Mouse (Mus musculus): ENCODE data around the gene Wdr6. TPM values are rescaled to one million over a fixed set of nuclear protein-coding genes. Genes with fewer than 3 reads are reported as not detected.

Gene Wdr6
- total and polyA plus RNA-seq, 2 experiments from 2014 or later: 283 to 511 TPM

- Histone ChIP-seq H3K4me1 (ENCODE audit: insufficient read depth) (peaks cover 6% of the 10 kb centered on the region), H3K4me2 (ENCODE audit: low read depth) (no peak overlapping the region), H3K9ac (no peak overlapping the region), H3K36me3 (ENCODE audit: insufficient read depth) (peaks cover 66% of the 10 kb centered on the region), H3K4me3 (ENCODE audit: low read depth, low read length) (no peak overlapping the region), H3K27ac (ENCODE audit: low read depth, low read length) (no peak overlapping the region), H3K27me3 (ENCODE audit: insufficient read depth, low read length) (no peaks in the 10 kb centered on the region), H3K9me3 (ENCODE audit: low read length) (no peaks in the 10 kb centered on the region)
- no peak for DNase-seq
- ATAC-seq: no peak
- no peak for TF ChIP-seq CTCF (IDR thresholded peaks at IDR 0.05; ENCODE audit: low read depth)
- 91% methylated on average over 4 of the region's 4 CpGs for WGBS
Measured at GRCm38 (mm10) chr9:108559169-108559568, 19.4 kb downstream of the Wdr6 start.

GRCm38 (mm10) chr9:108546875-108547274 is 31.7 kb downstream of the Wdr6 start:
- H3K4me3 ChIP-seq (ENCODE audit: low read depth, low read length): no peak overlapping the region
- TF ChIP-seq CTCF (IDR thresholded peaks at IDR 0.05; ENCODE audit: low read depth): no peak
- no peaks in the 10 kb centered on the region for H3K9me3 ChIP-seq (ENCODE audit: low read length)
- no peak overlapping the region for H3K27ac ChIP-seq (ENCODE audit: low read depth, low read length)
- H3K4me2 ChIP-seq (ENCODE audit: low read depth): no peak overlapping the region
- DNase-seq (no peak), ATAC-seq (no peak)
- no peaks in the 10 kb centered on the region for H3K4me1 ChIP-seq (ENCODE audit: insufficient read depth)
- H3K9ac ChIP-seq: no peak overlapping the region
- H3K27me3 ChIP-seq (ENCODE audit: insufficient read depth, low read length): no peaks in the 10 kb centered on the region
- 95% methylated on average over 1 of the region's 1 CpGs for WGBS
- H3K36me3 ChIP-seq (ENCODE audit: insufficient read depth): peaks cover 64% of the 10 kb centered on the region

GRCm38 (mm10) chr9:108545986-108546385 is 32.6 kb downstream of the Wdr6 start:
- Histone ChIP-seq H3K9ac (no peak overlapping the region), H3K36me3 (ENCODE audit: insufficient read depth) (peaks cover 69% of the 10 kb centered on the region), H3K4me2 (ENCODE audit: low read depth) (no peak overlapping the region), H3K27me3 (ENCODE audit: insufficient read depth, low read length) (no peaks in the 10 kb centered on the region), H3K27ac (ENCODE audit: low read depth, low read length) (no peak overlapping the region), H3K9me3 (ENCODE audit: low read length) (no peaks in the 10 kb centered on the region), H3K4me3 (ENCODE audit: low read depth, low read length) (no peak overlapping the region), H3K4me1 (ENCODE audit: insufficient read depth) (no peaks in the 10 kb centered on the region)
- WGBS: 91% methylated on average over 3 of the region's 3 CpGs
- no peak for TF ChIP-seq CTCF (IDR thresholded peaks at IDR 0.05; ENCODE audit: low read depth)
- DNase-seq: no peak
- no peak for ATAC-seq

GRCm38 (mm10) chr9:108540846-108541245 is 37.7 kb downstream of the Wdr6 start:
- H3K4me1 ChIP-seq (ENCODE audit: insufficient read depth): no peaks in the 10 kb centered on the region
- no peaks in the 10 kb centered on the region for H3K27me3 ChIP-seq (ENCODE audit: insufficient read depth, low read length)
- H3K9ac ChIP-seq: no peak overlapping the region
- peaks cover 68% of the 10 kb centered on the region for H3K36me3 ChIP-seq (ENCODE audit: insufficient read depth)
- H3K27ac ChIP-seq (ENCODE audit: low read depth, low read length): no peak overlapping the region
- H3K4me3 ChIP-seq (ENCODE audit: low read depth, low read length): no peak overlapping the region
- H3K9me3 ChIP-seq (ENCODE audit: low read length): no peaks in the 10 kb centered on the region
- no peak overlapping the region for H3K4me2 ChIP-seq (ENCODE audit: low read depth)
- ATAC-seq: no peak
- TF ChIP-seq CTCF (IDR thresholded peaks at IDR 0.05; ENCODE audit: low read depth): no peak
- DNase-seq: no peak

- no peak overlapping the region for H3K4me3 ChIP-seq (ENCODE audit: low read depth, low read length)
- no peak for TF ChIP-seq CTCF (IDR thresholded peaks at IDR 0.05; ENCODE audit: low read depth)
- H3K27me3 ChIP-seq (ENCODE audit: insufficient read depth, low read length): no peaks in the 10 kb centered on the region
- H3K4me2 ChIP-seq (ENCODE audit: low read depth): no peak overlapping the region
- H3K4me1 ChIP-seq (ENCODE audit: insufficient read depth): no peaks in the 10 kb centered on the region
- peaks cover 54% of the 10 kb centered on the region for H3K36me3 ChIP-seq (ENCODE audit: insufficient read depth)
- no peak overlapping the region for H3K9ac ChIP-seq
- H3K27ac ChIP-seq (ENCODE audit: low read depth, low read length): no peak overlapping the region
- H3K9me3 ChIP-seq (ENCODE audit: low read length): no peaks in the 10 kb centered on the region
- DNase-seq: no peak
- WGBS: 96% methylated on average over 1 of the region's 1 CpGs
- ATAC-seq: no peak
Measured at GRCm38 (mm10) chr9:108531496-108531895, 47.0 kb downstream of the Wdr6 start.

GRCm38 (mm10) chr9:108530954-108531353 is 47.6 kb downstream of the Wdr6 start:
- Histone ChIP-seq H3K36me3 (ENCODE audit: insufficient read depth) (peaks cover 51% of the 10 kb centered on the region), H3K4me2 (ENCODE audit: low read depth) (no peak overlapping the region), H3K9ac (no peak overlapping the region), H3K27ac (ENCODE audit: low read depth, low read length) (no peak overlapping the region), H3K27me3 (ENCODE audit: insufficient read depth, low read length) (no peaks in the 10 kb centered on the region), H3K4me1 (ENCODE audit: insufficient read depth) (no peaks in the 10 kb centered on the region), H3K9me3 (ENCODE audit: low read length) (no peaks in the 10 kb centered on the region), H3K4me3 (ENCODE audit: low read depth, low read length) (no peak overlapping the region)
- 92% methylated on average over 1 of the region's 1 CpGs for WGBS
- TF ChIP-seq CTCF (IDR thresholded peaks at IDR 0.05; ENCODE audit: low read depth): no peak
- ATAC-seq (no peak), DNase-seq (no peak)

GRCm38 (mm10) chr9:108525400-108525799 is 53.1 kb downstream of the Wdr6 start:
- TF ChIP-seq CTCF (IDR thresholded peaks at IDR 0.05; ENCODE audit: low read depth): no peak
- Histone ChIP-seq H3K4me2 (ENCODE audit: low read depth) (no peak overlapping the region), H3K27me3 (ENCODE audit: insufficient read depth, low read length) (no peaks in the 10 kb centered on the region), H3K4me1 (ENCODE audit: insufficient read depth) (no peaks in the 10 kb centered on the region), H3K9ac (no peak overlapping the region), H3K27ac (ENCODE audit: low read depth, low read length) (no peak overlapping the region), H3K4me3 (ENCODE audit: low read depth, low read length) (no peak overlapping the region), H3K9me3 (ENCODE audit: low read length) (no peaks in the 10 kb centered on the region), H3K36me3 (ENCODE audit: insufficient read depth) (peaks cover 14% of the 10 kb centered on the region)
- no peak for DNase-seq
- WGBS: 88% methylated on average over 3 of the region's 3 CpGs
- ATAC-seq: no peak

- WGBS: 94% methylated on average over 4 of the region's 4 CpGs
- H3K4me3 ChIP-seq (ENCODE audit: low read depth, low read length): no peak overlapping the region
- no peak overlapping the region for H3K27ac ChIP-seq (ENCODE audit: low read depth, low read length)
- H3K9ac ChIP-seq: no peak overlapping the region
- peaks cover 10% of the 10 kb centered on the region for H3K4me1 ChIP-seq (ENCODE audit: insufficient read depth)
- ATAC-seq: no peak
- H3K9me3 ChIP-seq (ENCODE audit: low read length): no peaks in the 10 kb centered on the region
- H3K4me2 ChIP-seq (ENCODE audit: low read depth): no peak overlapping the region
- H3K27me3 ChIP-seq (ENCODE audit: insufficient read depth, low read length): no peaks in the 10 kb centered on the region
- TF ChIP-seq CTCF (IDR thresholded peaks at IDR 0.05; ENCODE audit: low read depth): no peak
- DNase-seq: no peak
- H3K36me3 ChIP-seq (ENCODE audit: insufficient read depth): no peaks in the 10 kb centered on the region; the same call in 1 of the 2 replicates
Measured at GRCm38 (mm10) chr9:108523341-108523740, 55.2 kb downstream of the Wdr6 start.

MicroRNAs encoded within 50 kb of the gene (microRNA counts, 519-probe panel; counts per million panel counts)
- microRNA mmu-miR-191 (4,669 counts per million, percentile 62 among the panel's probes with 10 or more counts), microRNA mmu-miR-425 (2,714 counts per million, percentile 21 among the panel's probes with 10 or more counts)

Small RNA genes lying within 50 kb of the gene (microRNA-seq; reads per million reads assigned to microRNA genes)
- gene Gm24083 (0 reads per million in 2 experiments), gene Mir191 (0 reads per million in 2 experiments), gene Mir425 (996 to 1,350 reads per million in 2 experiments)

Other genes with a start within 250 kb of the Wdr6 start
- 184 and 264 TPM in 2 replicates for gene Gpx1, start 239.8 kb downstream of the Wdr6 start, total RNA-seq (2014; rRNA removed)
- 446 and 498 TPM in 2 replicates for gene Gpx1, start 239.8 kb downstream of the Wdr6 start, polyA plus RNA-seq (2015; fragmentation: Nextera tagmentation; extraction: Ambion mirVana)
- 112 and 134 TPM in 2 replicates for gene Usp4, start 230.9 kb downstream of the Wdr6 start, total RNA-seq (2014; rRNA removed)
- 93.9 and 112 TPM in 2 replicates for gene Usp4, start 230.9 kb downstream of the Wdr6 start, polyA plus RNA-seq (2015; fragmentation: Nextera tagmentation; extraction: Ambion mirVana)
- 2.8 and 4.2 TPM in 2 replicates for gene 1700102P08Rik, start 185.9 kb downstream of the Wdr6 start, total RNA-seq (2014; rRNA removed)
- 0.87 and 1.2 TPM in 2 replicates for gene 1700102P08Rik, start 185.9 kb downstream of the Wdr6 start, polyA plus RNA-seq (2015; fragmentation: Nextera tagmentation; extraction: Ambion mirVana)
- 1.8 and 1.9 TPM in 2 replicates for gene Ccdc36, start 150.3 kb downstream of the Wdr6 start, total RNA-seq (2014; rRNA removed)
- 1.2 and 1.8 TPM in 2 replicates for gene Ccdc36, start 150.3 kb downstream of the Wdr6 start, polyA plus RNA-seq (2015; fragmentation: Nextera tagmentation; extraction: Ambion mirVana)
- gene BC048562, start 142.3 kb downstream of the Wdr6 start, total RNA-seq (2014; rRNA removed): not detected in 2 replicates
- gene BC048562, start 142.3 kb downstream of the Wdr6 start, polyA plus RNA-seq (2015; fragmentation: Nextera tagmentation; extraction: Ambion mirVana): not detected in 2 replicates
- 37.2 and 38.7 TPM in 2 replicates for gene Ccdc71, start 118.2 kb downstream of the Wdr6 start, total RNA-seq (2014; rRNA removed)
- gene Ccdc71, start 118.2 kb downstream of the Wdr6 start, polyA plus RNA-seq (2015; fragmentation: Nextera tagmentation; extraction: Ambion mirVana): 51.6 and 55.8 TPM in 2 replicates
- 68.7 and 95.6 TPM in 2 replicates for gene Klhdc8b, start 117.2 kb downstream of the Wdr6 start, total RNA-seq (2014; rRNA removed)
- gene Klhdc8b, start 117.2 kb downstream of the Wdr6 start, polyA plus RNA-seq (2015; fragmentation: Nextera tagmentation; extraction: Ambion mirVana): 45.5 and 56.5 TPM in 2 replicates
- 22.5 and 36.3 TPM in 2 replicates for gene Lamb2, start 99.0 kb downstream of the Wdr6 start, total RNA-seq (2014; rRNA removed)
- 9.1 and 12.5 TPM in 2 replicates for gene Lamb2, start 99.0 kb downstream of the Wdr6 start, polyA plus RNA-seq (2015; fragmentation: Nextera tagmentation; extraction: Ambion mirVana)
- 90.3 and 97.0 TPM in 2 replicates for gene Usp19, start 88.1 kb downstream of the Wdr6 start, total RNA-seq (2014; rRNA removed)
- 32.2 and 41.5 TPM in 2 replicates for gene Usp19, start 88.1 kb downstream of the Wdr6 start, polyA plus RNA-seq (2015; fragmentation: Nextera tagmentation; extraction: Ambion mirVana)
- 121 and 155 TPM in 2 replicates for gene Qars, start 71.0 kb downstream of the Wdr6 start, total RNA-seq (2014; rRNA removed)
- gene Qars, start 71.0 kb downstream of the Wdr6 start, polyA plus RNA-seq (2015; fragmentation: Nextera tagmentation; extraction: Ambion mirVana): 55.1 and 59.5 TPM in 2 replicates
- 206 and 265 TPM in 2 replicates for gene Qrich1, start 61.9 kb downstream of the Wdr6 start, total RNA-seq (2014; rRNA removed)
- gene Qrich1, start 61.9 kb downstream of the Wdr6 start, polyA plus RNA-seq (2015; fragmentation: Nextera tagmentation; extraction: Ambion mirVana): 109 and 123 TPM in 2 replicates
- 115 and 129 TPM in 2 replicates for gene Impdh2, start 18.5 kb downstream of the Wdr6 start, total RNA-seq (2014; rRNA removed)
- 102 and 106 TPM in 2 replicates for gene Impdh2, start 18.5 kb downstream of the Wdr6 start, polyA plus RNA-seq (2015; fragmentation: Nextera tagmentation; extraction: Ambion mirVana)
- 70.7 and 71.3 TPM in 2 replicates for gene Ndufaf3, start 11.3 kb downstream of the Wdr6 start, total RNA-seq (2014; rRNA removed)
- gene Ndufaf3, start 11.3 kb downstream of the Wdr6 start, polyA plus RNA-seq (2015; fragmentation: Nextera tagmentation; extraction: Ambion mirVana): 104 and 108 TPM in 2 replicates
- 99.6 and 115 TPM in 2 replicates for gene Dalrd3, start 8.9 kb downstream of the Wdr6 start, total RNA-seq (2014; rRNA removed)
- gene Dalrd3, start 8.9 kb downstream of the Wdr6 start, polyA plus RNA-seq (2015; fragmentation: Nextera tagmentation; extraction: Ambion mirVana): 221 and 261 TPM in 2 replicates
- 29.2 and 39.3 TPM in 2 replicates for gene P4htm, start 18.9 kb upstream of the Wdr6 start, total RNA-seq (2014; rRNA removed)
- 35.4 and 39.9 TPM in 2 replicates for gene P4htm, start 18.9 kb upstream of the Wdr6 start, polyA plus RNA-seq (2015; fragmentation: Nextera tagmentation; extraction: Ambion mirVana)
- 68.2 and 70.9 TPM in 2 replicates for gene Arih2, start 70.6 kb upstream of the Wdr6 start, total RNA-seq (2014; rRNA removed)
- gene Arih2, start 70.6 kb upstream of the Wdr6 start, polyA plus RNA-seq (2015; fragmentation: Nextera tagmentation; extraction: Ambion mirVana): 32.3 and 40.3 TPM in 2 replicates
- gene Slc25a20, start 83.3 kb upstream of the Wdr6 start, total RNA-seq (2014; rRNA removed): 37.6 and 40.5 TPM in 2 replicates
- gene Slc25a20, start 83.3 kb upstream of the Wdr6 start, polyA plus RNA-seq (2015; fragmentation: Nextera tagmentation; extraction: Ambion mirVana): 35.2 and 39.6 TPM in 2 replicates
- 81.2 and 104 TPM in 2 replicates for gene Prkar2a, start 110.6 kb upstream of the Wdr6 start, total RNA-seq (2014; rRNA removed)
- gene Prkar2a, start 110.6 kb upstream of the Wdr6 start, polyA plus RNA-seq (2015; fragmentation: Nextera tagmentation; extraction: Ambion mirVana): 23.0 and 34.3 TPM in 2 replicates
- 136 and 140 TPM in 2 replicates for gene Ip6k2, start 205.1 kb upstream of the Wdr6 start, total RNA-seq (2014; rRNA removed)
- gene Ip6k2, start 205.1 kb upstream of the Wdr6 start, polyA plus RNA-seq (2015; fragmentation: Nextera tagmentation; extraction: Ambion mirVana): 218 and 226 TPM in 2 replicates
- gene Nckipsd, start 229.6 kb upstream of the Wdr6 start, total RNA-seq (2014; rRNA removed): 27.4 and 27.6 TPM in 2 replicates
- gene Nckipsd, start 229.6 kb upstream of the Wdr6 start, polyA plus RNA-seq (2015; fragmentation: Nextera tagmentation; extraction: Ambion mirVana): 18.6 and 24.5 TPM in 2 replicates
- 43.0 and 52.2 TPM in 2 replicates for gene Celsr3, start 247.6 kb upstream of the Wdr6 start, total RNA-seq (2014; rRNA removed)
- 3.9 and 6.8 TPM in 2 replicates for gene Celsr3, start 247.6 kb upstream of the Wdr6 start, polyA plus RNA-seq (2015; fragmentation: Nextera tagmentation; extraction: Ambion mirVana)